Mouse (Mus musculus): ENCODE results near the gene Kbtbd8. TPM values are rescaled to one million over a fixed set of nuclear protein-coding genes. Genes with fewer than 3 reads are reported as not detected.

The Kbtbd8 gene
- polyA plus RNA-seq (2014; fragmentation: Illumina TruSeq; extraction: RNeasy Lipid Tissue Mini Kit (QIAGEN cat#74804); ENCODE audit: low read depth, low replicate concordance) = 10.8 TPM

DNA sequence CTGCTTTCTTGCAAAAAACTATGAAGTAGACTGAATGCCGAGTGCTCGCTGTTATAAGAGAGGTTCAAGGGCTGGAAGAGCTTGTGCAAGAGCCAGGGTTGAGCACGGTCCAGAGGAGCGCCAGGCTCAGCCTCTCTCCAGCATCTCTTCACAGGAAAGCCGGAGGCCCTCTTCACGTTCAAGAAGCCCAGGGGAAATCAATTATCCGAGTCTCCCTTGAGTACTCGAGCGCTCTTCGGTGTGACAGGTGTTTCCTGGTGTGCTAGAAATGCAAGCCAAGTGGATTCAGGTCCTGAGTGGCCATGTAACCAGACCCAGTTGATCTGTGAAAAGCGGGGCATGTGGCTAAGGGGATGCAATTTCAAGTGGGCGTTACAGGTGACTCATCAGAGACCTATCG is at the start of gene Kbtbd8:
TSS of gene Kbtbd8 (plus strand) at position 295 of the 400 bp plus-strand sequence.

Other genes with a start within 250 kb of the Kbtbd8 start
- not detected for gene Gm10234, start 204.9 kb downstream of the Kbtbd8 start, polyA plus RNA-seq (2014; fragmentation: Illumina TruSeq; extraction: RNeasy Lipid Tissue Mini Kit (QIAGEN cat#74804); ENCODE audit: low read depth, low replicate concordance)

All from adrenal gland, adult 10 weeks (tissue).